Mouse (Mus musculus): ENCODE results near the gene Arhgef16. TPM values are rescaled to one million over a fixed set of nuclear protein-coding genes. Genes with fewer than 3 reads are reported as not detected.
A peak's percentile ranks its signal among the peaks of the same experiment; 100 is the strongest.

Arhgef16 gene
- polyA plus RNA-seq, 1 experiment from 2014 or later, result 5.9 TPM

DNA sequence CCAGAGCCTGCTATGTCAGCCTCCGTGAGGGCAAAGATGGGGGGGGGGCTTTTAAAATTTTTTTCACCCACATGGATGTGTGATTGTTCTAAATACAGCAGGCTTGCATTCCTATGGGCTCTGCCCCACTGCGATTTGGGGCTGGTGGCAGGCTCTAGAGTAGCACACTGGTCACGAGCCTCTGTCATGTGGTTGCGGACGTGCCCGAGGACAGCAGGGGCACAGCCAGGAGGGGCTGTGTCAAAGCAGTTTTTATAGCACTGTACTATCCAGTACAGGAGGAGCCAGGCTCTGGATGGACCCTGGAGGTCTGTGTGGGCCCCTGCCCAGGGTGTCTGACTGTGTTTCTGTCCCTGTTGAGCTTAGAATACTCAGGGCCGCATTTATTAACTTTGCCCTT, 28.5 kb upstream of the Arhgef16 start:
- Histone ChIP-seq H3K36me3 (ENCODE audit: control insufficient read depth, insufficient read depth, low read length) (no peaks in the 10 kb centered on the region), H3K27me3 (replicated peaks; ENCODE audit: control insufficient read depth, insufficient read depth, low read length) (0 out of 2 replicates have a peak, but pooled peaks cover 5% of the 10 kb centered on the region), H3K9ac (ENCODE audit: low read depth, low read length) (no peak overlapping the region), H3K4me2 (no peak overlapping the region), H3K4me1 (replicated peaks; ENCODE audit: control insufficient read depth, insufficient read depth, low read length) (peaks cover 5% of the 10 kb centered on the region; the same call in 1 of the 2 replicates), H3K27ac (ENCODE audit: low read depth, low read length) (no peak overlapping the region), H3K4me3 (ENCODE audit: low read depth, low read length) (no peak overlapping the region), H3K9me3 (ENCODE audit: control insufficient read depth, low read length) (no peaks in the 10 kb centered on the region)
- 86% methylated on average over 7 of the region's 7 CpGs for WGBS
- ATAC-seq (replicated peaks; ENCODE audit: low FRiP score) (no peak), DNase-seq (ENCODE audit: low spot score) (no peak)

GRCm38 (mm10) chr4:154328836-154329235, 27.4 kb upstream of the Arhgef16 start:
- Histone ChIP-seq H3K27ac (ENCODE audit: low read depth, low read length) (no peak overlapping the region), H3K4me1 (replicated peaks; ENCODE audit: control insufficient read depth, insufficient read depth, low read length) (no peaks in the 10 kb centered on the region), H3K4me3 (ENCODE audit: low read depth, low read length) (no peak overlapping the region), H3K9ac (ENCODE audit: low read depth, low read length) (no peak overlapping the region), H3K27me3 (replicated peaks; ENCODE audit: control insufficient read depth, insufficient read depth, low read length) (0 out of 2 replicates have a peak, but pooled peaks cover 5% of the 10 kb centered on the region), H3K36me3 (ENCODE audit: control insufficient read depth, insufficient read depth, low read length) (no peaks in the 10 kb centered on the region), H3K9me3 (ENCODE audit: control insufficient read depth, low read length) (no peaks in the 10 kb centered on the region), H3K4me2 (no peak overlapping the region)
- ATAC-seq (replicated peaks; ENCODE audit: low FRiP score) (0 out of 2 replicates have a peak, but pooled peaks have one; percentile 34), DNase-seq (ENCODE audit: low spot score) (peak; percentile 72)
- WGBS, result 10% methylated on average over 6 of the region's 6 CpGs

- WGBS, result 13% methylated on average over 20 of the region's 20 CpGs
- H3K9ac ChIP-seq (ENCODE audit: low read depth, low read length), result no peak overlapping the region
- no peaks in the 10 kb centered on the region for H3K36me3 ChIP-seq (ENCODE audit: control insufficient read depth, insufficient read depth, low read length)
- no peak overlapping the region for H3K27ac ChIP-seq (ENCODE audit: low read depth, low read length)
- H3K4me3 ChIP-seq (ENCODE audit: low read depth, low read length), result no peak overlapping the region
- 0 out of 2 replicates have a peak, but pooled peaks cover 5% of the 10 kb centered on the region for H3K27me3 ChIP-seq (replicated peaks; ENCODE audit: control insufficient read depth, insufficient read depth, low read length)
- no peak for DNase-seq (ENCODE audit: low spot score)
- H3K9me3 ChIP-seq (ENCODE audit: control insufficient read depth, low read length), result no peaks in the 10 kb centered on the region
- ATAC-seq (replicated peaks; ENCODE audit: low FRiP score), result no peak
- H3K4me1 ChIP-seq (replicated peaks; ENCODE audit: control insufficient read depth, insufficient read depth, low read length), result no peaks in the 10 kb centered on the region
- H3K4me2 ChIP-seq, result no peak overlapping the region
These were observed 27.0 kb upstream of the Arhgef16 start for GRCm38 (mm10) chr4:154328431-154328830.

GRCm38 (mm10) chr4:154325410-154325809, 23.9 kb upstream of the Arhgef16 start:
- Histone ChIP-seq H3K4me3 (ENCODE audit: low read depth, low read length) (no peak overlapping the region), H3K9me3 (ENCODE audit: control insufficient read depth, low read length) (no peaks in the 10 kb centered on the region), H3K27me3 (replicated peaks; ENCODE audit: control insufficient read depth, insufficient read depth, low read length) (0 out of 2 replicates have a peak, but pooled peaks cover 5% of the 10 kb centered on the region), H3K4me1 (replicated peaks; ENCODE audit: control insufficient read depth, insufficient read depth, low read length) (no peaks in the 10 kb centered on the region), H3K36me3 (ENCODE audit: control insufficient read depth, insufficient read depth, low read length) (no peaks in the 10 kb centered on the region), H3K4me2 (no peak overlapping the region), H3K9ac (ENCODE audit: low read depth, low read length) (no peak overlapping the region), H3K27ac (ENCODE audit: low read depth, low read length) (no peak overlapping the region)
- DNase-seq (ENCODE audit: low spot score) (no peak), ATAC-seq (replicated peaks; ENCODE audit: low FRiP score) (no peak)
- WGBS, result 53% methylated on average over 4 of the region's 4 CpGs

DNA sequence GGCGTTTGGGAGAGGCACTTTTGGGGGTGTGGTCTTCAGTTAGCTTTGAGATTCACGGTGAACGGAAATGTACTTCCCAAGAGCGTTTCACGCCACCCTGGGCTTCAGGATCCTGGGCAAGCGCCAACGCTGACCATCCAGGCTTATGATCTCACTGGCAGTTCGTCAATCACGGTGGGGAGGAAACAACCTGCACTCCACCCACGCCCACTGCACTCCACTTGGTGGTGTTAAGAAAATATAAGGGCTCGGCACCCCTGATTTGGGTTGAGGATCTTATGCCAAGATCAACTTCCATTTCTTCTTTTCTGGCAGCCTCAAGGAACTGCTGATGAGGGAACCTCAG, 12.1 kb upstream of the Arhgef16 start:
- ATAC-seq (replicated peaks; ENCODE audit: low FRiP score) (no peak), DNase-seq (ENCODE audit: low spot score) (no peak)
- WGBS, result 61% methylated on average over 11 of the region's 11 CpGs

DNA sequence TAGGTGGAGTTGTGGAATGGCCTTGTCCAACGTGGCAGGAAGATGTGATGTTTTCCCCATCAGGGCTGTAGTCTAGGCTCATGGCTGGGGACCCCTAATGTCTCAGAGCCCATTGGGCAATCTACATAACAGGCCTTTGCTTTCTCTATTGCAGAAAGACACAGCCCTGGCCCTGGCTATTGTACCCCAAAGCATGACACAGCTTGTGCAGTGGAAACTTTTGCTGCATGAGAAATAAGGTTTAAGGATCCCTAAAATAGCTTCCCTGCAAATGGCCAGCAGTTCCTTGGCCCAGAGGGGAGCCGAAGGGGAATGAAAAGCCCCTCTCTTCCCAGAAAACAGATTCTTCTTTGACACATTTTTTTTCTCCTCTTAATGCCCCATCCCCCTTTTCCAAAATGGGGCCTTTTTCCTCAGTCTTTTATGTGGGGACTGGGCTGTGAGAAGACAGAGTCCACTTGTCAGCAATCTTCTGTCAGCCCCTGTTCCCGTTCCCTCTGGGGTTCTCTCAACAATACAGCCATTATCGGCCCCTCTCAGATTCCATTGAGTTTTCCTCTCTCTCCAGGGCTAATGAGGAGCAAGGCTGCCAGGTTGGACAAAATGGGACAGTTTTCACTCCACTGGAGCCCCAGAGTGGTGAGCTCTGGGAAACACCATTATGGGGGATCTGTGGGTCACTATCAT, 11.6 kb upstream of the Arhgef16 start:
- Histone ChIP-seq H3K9ac (ENCODE audit: low read depth, low read length) (no peak overlapping the region), H3K27me3 (replicated peaks; ENCODE audit: control insufficient read depth, insufficient read depth, low read length) (no peaks in the 10 kb centered on the region), H3K9me3 (ENCODE audit: control insufficient read depth, low read length) (no peaks in the 10 kb centered on the region), H3K36me3 (ENCODE audit: control insufficient read depth, insufficient read depth, low read length) (no peaks in the 10 kb centered on the region), H3K4me3 (ENCODE audit: low read depth, low read length) (no peak overlapping the region), H3K27ac (ENCODE audit: low read depth, low read length) (no peak overlapping the region), H3K4me1 (replicated peaks; ENCODE audit: control insufficient read depth, insufficient read depth, low read length) (no peaks in the 10 kb centered on the region), H3K4me2 (no peak overlapping the region)
- no peak for ATAC-seq (replicated peaks; ENCODE audit: low FRiP score)
- WGBS, result 66% methylated on average over 4 of the region's 4 CpGs
- no peak for DNase-seq (ENCODE audit: low spot score)

More for the DNA sequence above, 12.1 kb upstream of the Arhgef16 start:
- Histone ChIP-seq H3K27ac (ENCODE audit: low read depth, low read length) (no peak overlapping the region), H3K9me3 (ENCODE audit: control insufficient read depth, low read length) (no peaks in the 10 kb centered on the region), H3K36me3 (ENCODE audit: control insufficient read depth, insufficient read depth, low read length) (no peaks in the 10 kb centered on the region), H3K4me3 (ENCODE audit: low read depth, low read length) (no peak overlapping the region), H3K27me3 (replicated peaks; ENCODE audit: control insufficient read depth, insufficient read depth, low read length) (no peaks in the 10 kb centered on the region), H3K4me2 (no peak overlapping the region), H3K4me1 (replicated peaks; ENCODE audit: control insufficient read depth, insufficient read depth, low read length) (no peaks in the 10 kb centered on the region), H3K9ac (ENCODE audit: low read depth, low read length) (no peak overlapping the region)

DNA sequence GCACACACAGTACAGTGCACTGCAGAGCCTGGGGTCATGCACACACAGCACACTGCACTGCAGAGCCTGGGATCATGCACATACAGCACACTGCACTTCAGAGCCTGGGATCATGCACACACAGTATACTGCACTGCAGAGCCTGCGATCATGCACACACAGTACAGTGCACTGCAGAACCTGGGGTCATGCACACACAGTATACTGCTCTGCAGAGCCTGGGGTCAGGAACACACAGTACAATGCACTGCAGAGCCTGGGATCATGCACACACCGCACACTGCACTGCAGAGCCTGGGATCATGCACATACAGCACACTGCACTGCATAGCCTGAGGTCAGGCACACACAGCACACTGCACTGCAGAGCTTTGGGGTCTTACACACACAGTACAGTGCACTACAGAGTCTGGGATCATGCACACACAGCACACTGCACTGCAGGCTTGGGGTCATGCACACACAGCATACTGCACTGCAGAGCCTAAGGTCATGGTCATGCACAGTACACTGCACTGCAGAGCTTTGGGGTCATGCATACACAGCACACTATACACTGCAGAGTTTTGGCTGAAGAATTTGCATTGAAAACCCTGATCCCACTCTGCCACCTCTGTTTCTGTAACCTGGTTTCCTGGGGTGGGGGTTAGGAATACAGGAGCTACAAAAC, 10.8 kb upstream of the Arhgef16 start:
- H3K27ac ChIP-seq (ENCODE audit: low read depth, low read length), result no peak overlapping the region
- ATAC-seq (replicated peaks; ENCODE audit: low FRiP score), result no peak

GRCm38 (mm10) chr4:154310576-154311262, 9.2 kb upstream of the Arhgef16 start:
- Histone ChIP-seq H3K27ac (ENCODE audit: low read depth, low read length) (no peak overlapping the region), H3K4me3 (ENCODE audit: low read depth, low read length) (no peak overlapping the region), H3K27me3 (replicated peaks; ENCODE audit: control insufficient read depth, insufficient read depth, low read length) (no peaks in the 10 kb centered on the region), H3K36me3 (ENCODE audit: control insufficient read depth, insufficient read depth, low read length) (no peaks in the 10 kb centered on the region), H3K9me3 (ENCODE audit: control insufficient read depth, low read length) (no peaks in the 10 kb centered on the region), H3K4me1 (replicated peaks; ENCODE audit: control insufficient read depth, insufficient read depth, low read length) (no peaks in the 10 kb centered on the region), H3K4me2 (no peak overlapping the region), H3K9ac (ENCODE audit: low read depth, low read length) (no peak overlapping the region)
- DNase-seq (ENCODE audit: low spot score), result no peak
- no peak for ATAC-seq (replicated peaks; ENCODE audit: low FRiP score)
- 69% methylated on average over 9 of the region's 9 CpGs for WGBS

More for the DNA sequence above, 10.8 kb upstream of the Arhgef16 start:
- no peaks in the 10 kb centered on the region for H3K27me3 ChIP-seq (replicated peaks; ENCODE audit: control insufficient read depth, insufficient read depth, low read length)
- H3K36me3 ChIP-seq (ENCODE audit: control insufficient read depth, insufficient read depth, low read length), result no peaks in the 10 kb centered on the region
- 84% methylated on average over 2 of the region's 2 CpGs for WGBS
- no peak overlapping the region for H3K4me3 ChIP-seq (ENCODE audit: low read depth, low read length)
- H3K4me1 ChIP-seq (replicated peaks; ENCODE audit: control insufficient read depth, insufficient read depth, low read length), result no peaks in the 10 kb centered on the region
- DNase-seq (ENCODE audit: low spot score), result no peak
- H3K9me3 ChIP-seq (ENCODE audit: control insufficient read depth, low read length), result no peaks in the 10 kb centered on the region
- no peak overlapping the region for H3K4me2 ChIP-seq
- H3K9ac ChIP-seq (ENCODE audit: low read depth, low read length), result no peak overlapping the region
